Mouse (Mus musculus): ENCODE measurements at regions not wholly inside any gene's neighbourhood (a gene's known extent, or its start where the extent isn't known, plus 50 kb on each side); places are given as distances from the start of the nearest gene placed in this dataset.

GRCm38 (mm10) chr9:34280311-34281208, 205.1 kb upstream of the Kirrel3 start:
- DNase-seq (ENCODE audit: low spot score in 2 of 2), result no peak

- no peak for DNase-seq (ENCODE audit: low spot score in 2 of 2)
Measured at GRCm38 (mm10) chr9:34323571-34323970, 162.1 kb upstream of the Kirrel3 start.

- DNase-seq (ENCODE audit: low spot score in 2 of 2), result no peak
Measured at GRCm38 (mm10) chr9:34328723-34329122, 157.0 kb upstream of the Kirrel3 start.

- no peak for DNase-seq (ENCODE audit: low spot score in 2 of 2)
Measured at GRCm38 (mm10) chr9:34334112-34334511, 151.6 kb upstream of the Kirrel3 start.

GRCm38 (mm10) chr9:34334555-34335468, 150.9 kb upstream of the Kirrel3 start:
- DNase-seq (ENCODE audit: low spot score in 2 of 2), result no peak

GRCm38 (mm10) chr9:34348442-34348841, 137.3 kb upstream of the Kirrel3 start:
- DNase-seq (ENCODE audit: low spot score in 2 of 2), result no peak

- no peak for DNase-seq (ENCODE audit: low spot score in 2 of 2)
Measured at GRCm38 (mm10) chr9:34349997-34350396, 135.7 kb upstream of the Kirrel3 start.

- DNase-seq (ENCODE audit: low spot score in 2 of 2), result no peak
Measured at GRCm38 (mm10) chr9:34353744-34354143, 131.9 kb upstream of the Kirrel3 start.

GRCm38 (mm10) chr9:34354723-34355316, 130.9 kb upstream of the Kirrel3 start:
- DNase-seq (ENCODE audit: low spot score in 2 of 2), result no peak

GRCm38 (mm10) chr9:34370686-34371398, 114.9 kb upstream of the Kirrel3 start:
- DNase-seq (ENCODE audit: low spot score in 2 of 2), result no peak

- no peak for DNase-seq (ENCODE audit: low spot score in 2 of 2)
Measured at GRCm38 (mm10) chr9:34375187-34375586, 110.5 kb upstream of the Kirrel3 start.

- no peak for DNase-seq (ENCODE audit: low spot score in 2 of 2)
Measured at GRCm38 (mm10) chr9:34380008-34380407, 105.7 kb upstream of the Kirrel3 start.

- DNase-seq (ENCODE audit: low spot score in 2 of 2), result no peak
Measured at GRCm38 (mm10) chr9:34381601-34382000, 104.1 kb upstream of the Kirrel3 start.

GRCm38 (mm10) chr9:34382208-34382607, 103.5 kb upstream of the Kirrel3 start:
- DNase-seq (ENCODE audit: low spot score in 2 of 2), result no peak

GRCm38 (mm10) chr9:34386071-34386470, 99.6 kb upstream of the Kirrel3 start:
- no peak for DNase-seq (ENCODE audit: low spot score in 2 of 2)

GRCm38 (mm10) chr9:34393042-34393441, 92.7 kb upstream of the Kirrel3 start:
- no peak for DNase-seq (ENCODE audit: low spot score in 2 of 2)

- DNase-seq (ENCODE audit: low spot score in 2 of 2), result no peak
Measured at GRCm38 (mm10) chr9:34395839-34396804, 89.6 kb upstream of the Kirrel3 start.

GRCm38 (mm10) chr9:34411699-34412098, 74.0 kb upstream of the Kirrel3 start:
- no peak for DNase-seq (ENCODE audit: low spot score in 2 of 2)

GRCm38 (mm10) chr9:34416153-34416552, 69.5 kb upstream of the Kirrel3 start:
- DNase-seq (ENCODE audit: low spot score in 2 of 2), result no peak

GRCm38 (mm10) chr9:34418100-34418499, 67.6 kb upstream of the Kirrel3 start:
- no peak for DNase-seq (ENCODE audit: low spot score in 2 of 2)
